Mouse (Mus musculus): ENCODE results near the gene Adam12. TPM values are rescaled to one million over a fixed set of nuclear protein-coding genes. Genes with fewer than 3 reads are reported as not detected.

The Adam12 gene
- total RNA-seq, 1 experiment: 3.9 TPM

GRCm38 (mm10) chr7:134237356-134237755, 5.4 kb upstream of the Adam12 start:
- Histone ChIP-seq H3K4me3 (ENCODE audit: insufficient read depth in 1 of 2, low read depth in 1 of 2, low read length in 2 of 2, poor library complexity in 1 of 2, severe bottlenecking in 1 of 2) (no peak overlapping the region), H3K9ac (ENCODE audit: insufficient read depth, low read depth, low read length, poor library complexity, severe bottlenecking) (no peak overlapping the region), H3K9me3 (ENCODE audit: control insufficient read depth, insufficient read depth, low read depth, low read length) (no peaks in the 10 kb centered on the region), H3K27ac (ENCODE audit: insufficient read depth, low read depth, low read length, poor library complexity, severe bottlenecking) (no peak overlapping the region), H3K4me1 (ENCODE audit: control insufficient read depth in 2 of 2, insufficient read depth in 2 of 2, low read length in 2 of 2, poor library complexity in 1 of 2) (no peaks in the 10 kb centered on the region), H3K36me3 (ENCODE audit: control insufficient read depth, insufficient read depth, low read length, poor library complexity, severe bottlenecking) (no peaks in the 10 kb centered on the region)
- TF ChIP-seq ZC3H11A (IDR thresholded peaks at IDR 0.05; ENCODE audit: borderline replicate concordance, low read depth, low read length) (no peak), ZNF384 (IDR thresholded peaks at IDR 0.05; ENCODE audit: low read depth, low read length) (no peak), MAFK (IDR thresholded peaks at IDR 0.05; ENCODE audit: insufficient read depth, low read depth, low read length) (no peak), HCFC1 (IDR thresholded peaks at IDR 0.05; ENCODE audit: borderline replicate concordance, insufficient read depth, low read length) (no peak), CHD2 (IDR thresholded peaks at IDR 0.05; ENCODE audit: low read depth, low read length) (no peak)
- DNase-seq (ENCODE audit: low read depth, low spot score): no peak
- in situ Hi-C loops (cut with MboI; ENCODE audit: low sequenced_read_pairs in 2 of 2, unreplicated experiment in 2 of 2): no loop called here

- in situ Hi-C loops (cut with MboI; ENCODE audit: low sequenced_read_pairs in 2 of 2, unreplicated experiment in 2 of 2): no loop called here
- Histone ChIP-seq H3K9ac (ENCODE audit: insufficient read depth, low read depth, low read length, poor library complexity, severe bottlenecking) (no peak overlapping the region), H3K36me3 (ENCODE audit: control insufficient read depth, insufficient read depth, low read length, poor library complexity, severe bottlenecking) (no peaks in the 10 kb centered on the region), H3K4me3 (ENCODE audit: insufficient read depth in 1 of 2, low read depth in 1 of 2, low read length in 2 of 2, poor library complexity in 1 of 2, severe bottlenecking in 1 of 2) (no peak overlapping the region), H3K4me1 (ENCODE audit: control insufficient read depth in 2 of 2, insufficient read depth in 2 of 2, low read length in 2 of 2, poor library complexity in 1 of 2) (no peaks in the 10 kb centered on the region), H3K9me3 (ENCODE audit: control insufficient read depth, insufficient read depth, low read depth, low read length) (no peaks in the 10 kb centered on the region), H3K27ac (ENCODE audit: insufficient read depth, low read depth, low read length, poor library complexity, severe bottlenecking) (no peak overlapping the region)
- no peak for DNase-seq (ENCODE audit: low read depth, low spot score)
- TF ChIP-seq ZNF384 (IDR thresholded peaks at IDR 0.05; ENCODE audit: low read depth, low read length) (no peak), MAFK (IDR thresholded peaks at IDR 0.05; ENCODE audit: insufficient read depth, low read depth, low read length) (no peak), ZC3H11A (IDR thresholded peaks at IDR 0.05; ENCODE audit: borderline replicate concordance, low read depth, low read length) (no peak), HCFC1 (IDR thresholded peaks at IDR 0.05; ENCODE audit: borderline replicate concordance, insufficient read depth, low read length) (no peak)
Measured at GRCm38 (mm10) chr7:134236727-134237126, 4.8 kb upstream of the Adam12 start.

DNA sequence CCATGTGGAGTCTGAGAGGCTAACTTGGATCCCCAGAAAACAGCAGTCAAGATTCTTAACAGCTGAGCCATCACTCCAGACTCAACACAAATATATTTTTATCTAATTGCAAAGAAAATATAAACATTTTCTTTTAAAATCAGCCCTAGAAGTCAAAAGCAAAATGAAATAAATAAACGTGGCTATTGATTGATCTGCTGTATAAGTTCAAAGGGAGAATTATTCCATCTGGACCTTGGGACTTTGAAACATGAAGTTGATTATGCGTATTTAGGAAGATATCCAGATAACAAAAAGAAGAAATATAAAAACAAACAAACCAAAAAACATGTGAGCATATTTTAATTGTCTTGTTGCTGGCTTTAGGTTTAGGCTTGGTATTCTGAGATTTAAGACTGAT, 3.6 kb upstream of the Adam12 start:
- Histone ChIP-seq H3K4me3 (ENCODE audit: insufficient read depth in 1 of 2, low read depth in 1 of 2, low read length in 2 of 2, poor library complexity in 1 of 2, severe bottlenecking in 1 of 2) (no peak overlapping the region), H3K9me3 (ENCODE audit: control insufficient read depth, insufficient read depth, low read depth, low read length) (no peaks in the 10 kb centered on the region), H3K9ac (ENCODE audit: insufficient read depth, low read depth, low read length, poor library complexity, severe bottlenecking) (no peak overlapping the region), H3K36me3 (ENCODE audit: control insufficient read depth, insufficient read depth, low read length, poor library complexity, severe bottlenecking) (no peaks in the 10 kb centered on the region), H3K27ac (ENCODE audit: insufficient read depth, low read depth, low read length, poor library complexity, severe bottlenecking) (no peak overlapping the region), H3K4me1 (ENCODE audit: control insufficient read depth in 2 of 2, insufficient read depth in 2 of 2, low read length in 2 of 2, poor library complexity in 1 of 2) (no peaks in the 10 kb centered on the region)
- no peak for DNase-seq (ENCODE audit: low read depth, low spot score)
- in situ Hi-C loops (cut with MboI; ENCODE audit: low sequenced_read_pairs in 2 of 2, unreplicated experiment in 2 of 2): no loop called here
- TF ChIP-seq MAFK (IDR thresholded peaks at IDR 0.05; ENCODE audit: insufficient read depth, low read depth, low read length) (no peak), HCFC1 (IDR thresholded peaks at IDR 0.05; ENCODE audit: borderline replicate concordance, insufficient read depth, low read length) (no peak), CHD2 (IDR thresholded peaks at IDR 0.05; ENCODE audit: low read depth, low read length) (no peak), ZNF384 (IDR thresholded peaks at IDR 0.05; ENCODE audit: low read depth, low read length) (no peak), ZC3H11A (IDR thresholded peaks at IDR 0.05; ENCODE audit: borderline replicate concordance, low read depth, low read length) (no peak)

DNA sequence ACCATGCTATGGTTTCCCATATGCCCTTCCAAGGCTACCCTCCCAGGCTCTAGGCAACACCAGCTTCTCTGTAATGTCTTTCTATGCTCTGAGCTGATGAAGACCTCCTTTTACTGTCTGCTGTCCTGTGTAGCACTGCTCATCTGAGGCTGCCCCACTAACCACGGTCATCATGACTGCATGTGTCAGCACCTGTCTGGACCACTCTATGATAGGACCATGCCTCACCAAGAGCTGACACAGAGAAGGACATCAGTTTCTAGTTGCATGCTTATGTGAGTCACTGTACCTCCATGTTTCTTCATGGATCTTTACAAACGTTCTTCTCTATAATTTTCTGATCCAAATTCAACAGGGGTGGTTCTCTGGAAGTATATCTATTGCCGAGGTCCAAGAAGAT, 1.2 kb downstream of the Adam12 start:
- in situ Hi-C loops (cut with MboI; ENCODE audit: low sequenced_read_pairs in 2 of 2, unreplicated experiment in 2 of 2): no loop called here
- TF ChIP-seq ZNF384 (IDR thresholded peaks at IDR 0.05; ENCODE audit: low read depth, low read length) (no peak), CHD2 (IDR thresholded peaks at IDR 0.05; ENCODE audit: low read depth, low read length) (no peak), ZC3H11A (IDR thresholded peaks at IDR 0.05; ENCODE audit: borderline replicate concordance, low read depth, low read length) (no peak), MAFK (IDR thresholded peaks at IDR 0.05; ENCODE audit: insufficient read depth, low read depth, low read length) (no peak), HCFC1 (IDR thresholded peaks at IDR 0.05; ENCODE audit: borderline replicate concordance, insufficient read depth, low read length) (no peak)
- no peak for DNase-seq (ENCODE audit: low read depth, low spot score)

GRCm38 (mm10) chr7:134229899-134230298, 2.0 kb downstream of the Adam12 start:
- Histone ChIP-seq H3K9me3 (ENCODE audit: control insufficient read depth, insufficient read depth, low read depth, low read length) (no peaks in the 10 kb centered on the region), H3K4me1 (ENCODE audit: control insufficient read depth in 2 of 2, insufficient read depth in 2 of 2, low read length in 2 of 2, poor library complexity in 1 of 2) (no peaks in the 10 kb centered on the region; a peak in 1 of 4 replicates), H3K36me3 (ENCODE audit: control insufficient read depth, insufficient read depth, low read length, poor library complexity, severe bottlenecking) (no peaks in the 10 kb centered on the region), H3K27ac (ENCODE audit: insufficient read depth, low read depth, low read length, poor library complexity, severe bottlenecking) (no peak overlapping the region), H3K4me3 (ENCODE audit: insufficient read depth in 1 of 2, low read depth in 1 of 2, low read length in 2 of 2, poor library complexity in 1 of 2, severe bottlenecking in 1 of 2) (no peak overlapping the region), H3K9ac (ENCODE audit: insufficient read depth, low read depth, low read length, poor library complexity, severe bottlenecking) (no peak overlapping the region)
- in situ Hi-C loops (cut with MboI; ENCODE audit: low sequenced_read_pairs in 2 of 2, unreplicated experiment in 2 of 2): loop anchor here in 1 of 2 experiments (10.0 kb wide), 1 partner anchor 375 kb away; no protein-coding TSS in a partner anchor
- TF ChIP-seq ZC3H11A (IDR thresholded peaks at IDR 0.05; ENCODE audit: borderline replicate concordance, low read depth, low read length): no peak
- no peak for TF ChIP-seq CHD2 (IDR thresholded peaks at IDR 0.05; ENCODE audit: low read depth, low read length)
- no peak for TF ChIP-seq HCFC1 (IDR thresholded peaks at IDR 0.05; ENCODE audit: borderline replicate concordance, insufficient read depth, low read length)
- no peak for TF ChIP-seq MAFK (IDR thresholded peaks at IDR 0.05; ENCODE audit: insufficient read depth, low read depth, low read length)
- no peak for TF ChIP-seq ZNF384 (IDR thresholded peaks at IDR 0.05; ENCODE audit: low read depth, low read length)
- no peak for DNase-seq (ENCODE audit: low read depth, low spot score)

More for the DNA sequence above, 1.2 kb downstream of the Adam12 start:
- no peaks in the 10 kb centered on the region for H3K36me3 ChIP-seq (ENCODE audit: control insufficient read depth, insufficient read depth, low read length, poor library complexity, severe bottlenecking)
- no peak overlapping the region for H3K4me3 ChIP-seq (ENCODE audit: insufficient read depth in 1 of 2, low read depth in 1 of 2, low read length in 2 of 2, poor library complexity in 1 of 2, severe bottlenecking in 1 of 2)
- no peaks in the 10 kb centered on the region for H3K9me3 ChIP-seq (ENCODE audit: control insufficient read depth, insufficient read depth, low read depth, low read length)
- H3K9ac ChIP-seq (ENCODE audit: insufficient read depth, low read depth, low read length, poor library complexity, severe bottlenecking): no peak overlapping the region
- no peaks in the 10 kb centered on the region; a peak in 1 of 4 replicates for H3K4me1 ChIP-seq (ENCODE audit: control insufficient read depth in 2 of 2, insufficient read depth in 2 of 2, low read length in 2 of 2, poor library complexity in 1 of 2)
- no peak overlapping the region for H3K27ac ChIP-seq (ENCODE audit: insufficient read depth, low read depth, low read length, poor library complexity, severe bottlenecking)

Data from ES-E14 (cell line).